Mouse (Mus musculus) brain, embryonic 14.5 days (tissue): ENCODE measurements around the gene Plekhj1.

Source experiments
- CTCF ChIP-seq: fragments of 200-500 bp; IDR thresholded peaks from 2 replicates; pipeline ENCODE4 v1.5.1; 2012; ENCODE audit warnings: inconsistent platforms, mild to moderate bottlenecking, moderate library complexity, borderline replicate concordance; ENCODE audit not compliant: insufficient read depth, insufficient read length; ENCODE audit errors: extremely low read depth
- POLR2A ChIP-seq: fragments of 200-500 bp; IDR thresholded peaks from 2 replicates; pipeline ENCODE4 v1.6.1; 2012; ENCODE audit warnings: mild to moderate bottlenecking, inconsistent platforms, borderline replicate concordance; ENCODE audit not compliant: poor library complexity, insufficient read depth, insufficient read length, severe bottlenecking; ENCODE audit errors: extremely low read depth

DNA sequence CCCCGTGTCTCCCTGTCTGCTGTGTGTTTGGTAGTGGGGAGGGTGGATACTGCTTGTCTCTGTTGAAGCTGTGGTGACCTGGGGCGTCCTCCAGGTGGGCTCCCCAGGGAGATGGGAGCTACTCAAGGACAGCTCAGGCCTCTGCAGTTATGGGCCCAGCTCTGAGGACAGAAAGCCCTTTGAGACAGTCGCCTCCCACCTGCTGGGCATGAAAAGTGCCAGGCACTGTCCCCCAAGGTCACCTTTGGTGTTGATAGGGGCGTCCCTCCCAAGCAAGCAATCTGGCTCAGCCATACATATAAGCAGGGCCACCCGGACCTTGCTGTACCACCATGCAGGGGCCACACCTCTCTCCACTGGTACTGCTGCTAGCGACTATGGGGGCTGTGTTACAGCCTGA is 6.5 kb upstream of the Plekhj1 start, which contains the start of gene Amh:
- no peak for TF ChIP-seq POLR2A
- TF ChIP-seq CTCF: no peak
